Mouse (Mus musculus) layer of hippocampus, postnatal 36 days (tissue): ENCODE measurements around the gene H2afx. TPM values are rescaled to one million over a fixed set of nuclear protein-coding genes. Genes with fewer than 3 reads are reported as not detected.
"Not testable (repeated sequence)": the region's sequence is repeated elsewhere in the genome, so short reads cannot be mapped to it uniquely, and the experiment has no call there.

Experiments
- DNase-seq, 2 experiments: peaks; one replicate each; pipeline ENCODE4 v3.0.0; 2022
- total RNA-seq, 2 experiments: library from RNA; stranded (reverse); gene quantifications; 2 replicates each; pipeline ENCODE4 v1.2.3; 2021

H2afx gene
- 10 to 100 TPM; 43.4 to 49.9 TPM for total RNA-seq

- peak; percentile 98 for DNase-seq
Measured at GRCm38 (mm10) chr9:44334396-44335330, at the start of gene H2afx. TSS of gene H2afx (plus strand) at chr9:44334694.

DNA sequence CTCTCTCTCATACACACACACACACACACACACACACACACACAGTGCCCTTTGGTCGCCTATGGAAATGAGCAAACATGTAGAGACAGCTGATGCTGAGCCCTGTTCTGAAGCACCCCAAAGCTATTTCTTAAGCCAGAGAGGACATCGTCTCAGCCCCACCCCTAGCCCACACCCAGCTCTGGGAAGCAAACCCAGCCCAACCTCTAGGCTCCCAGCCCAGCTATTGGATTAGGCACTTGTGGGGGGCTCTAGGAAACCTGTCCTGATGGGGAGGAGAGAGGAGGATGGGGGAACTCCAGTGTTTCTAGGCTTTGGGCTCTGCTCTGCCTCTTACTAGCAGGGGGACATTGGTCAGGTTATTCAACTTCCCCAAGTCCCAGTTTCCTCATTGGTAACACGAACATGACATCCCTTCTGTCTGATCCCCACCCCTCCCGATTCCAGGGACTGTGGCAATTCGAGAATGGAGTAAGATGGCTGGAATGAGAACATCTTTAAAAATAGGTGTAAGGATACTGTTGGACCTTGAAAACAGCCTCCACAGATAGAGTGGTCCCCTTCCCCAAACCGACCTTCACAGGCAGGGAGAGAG lies 48.1 kb upstream of the H2afx start:
- DNase-seq: no peak

DNA sequence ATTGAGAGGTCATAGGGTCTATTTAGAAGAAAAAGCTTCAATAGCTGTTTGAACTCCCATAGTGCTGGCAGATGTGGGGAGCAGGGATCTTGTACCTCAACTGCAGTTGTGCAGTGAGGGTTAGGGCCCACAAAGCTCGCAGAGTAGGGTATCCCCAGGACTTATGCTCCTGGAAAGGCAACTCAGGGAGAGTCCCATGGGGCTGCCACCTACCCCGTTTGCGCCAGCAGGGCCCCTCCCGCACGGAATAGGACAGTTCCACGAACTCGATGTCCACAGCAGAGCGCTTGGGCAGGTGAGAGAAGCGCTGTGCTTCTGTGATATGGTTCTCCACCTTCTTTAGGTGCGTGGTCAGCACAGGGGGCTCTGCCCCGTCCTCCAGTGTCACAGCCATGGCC lies 47.5 kb upstream of the H2afx start:
- no peak for DNase-seq

- peak in 1 of 2 experiments; percentile 28 for DNase-seq
Measured at GRCm38 (mm10) chr9:44287401-44288075, 47.0 kb upstream of the H2afx start.

GRCm38 (mm10) chr9:44288076-44288958 lies 46.2 kb upstream of the H2afx start, which contains the start of gene Abcg4:
TSS of gene Abcg4 (minus strand) at chr9:44288615.
- peak; percentile 53 to 57 for DNase-seq

DNA sequence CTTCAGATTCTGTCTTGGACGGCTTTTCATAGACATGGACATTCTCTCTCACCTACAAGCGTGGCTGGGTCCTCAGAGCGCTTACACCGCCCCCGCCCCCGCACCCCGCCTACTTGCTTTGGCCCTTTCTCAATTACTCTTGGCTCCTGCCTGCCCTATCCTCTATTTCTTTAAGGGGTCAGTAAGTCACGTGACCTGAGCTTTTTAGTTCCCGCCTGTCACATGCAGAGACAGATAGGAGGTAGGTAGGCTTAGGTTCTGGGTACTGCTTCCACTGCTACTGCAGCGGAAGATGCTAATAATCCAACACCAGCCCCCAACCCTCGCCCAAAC lies 45.6 kb upstream of the H2afx start:
- no peak for DNase-seq

GRCm38 (mm10) chr9:44292490-44292889 lies 42.0 kb upstream of the H2afx start:
- DNase-seq: no peak

DNA sequence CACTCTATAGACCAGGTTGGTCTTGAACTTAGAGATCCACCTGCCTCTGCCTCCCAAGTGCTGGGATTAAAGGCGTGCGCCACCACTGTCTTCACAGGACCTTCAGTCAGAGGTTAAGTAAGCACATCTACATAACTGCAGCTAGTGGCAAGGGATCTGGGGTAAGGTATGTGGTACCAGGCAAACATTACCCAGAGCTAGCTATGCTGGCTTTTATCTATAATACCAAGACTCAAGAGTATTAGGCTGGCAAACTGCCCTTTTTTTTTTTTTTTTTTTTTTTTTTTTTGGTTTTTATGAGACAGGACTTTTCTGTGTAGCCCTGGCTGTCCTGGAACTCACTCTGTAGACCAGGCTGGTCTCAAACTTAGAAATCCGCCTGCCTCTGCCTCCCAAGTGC lies 34.5 kb upstream of the H2afx start:
- DNase-seq: not testable (repeated sequence)

- peak; percentile 99 for DNase-seq
Measured at GRCm38 (mm10) chr9:44305466-44306079, 28.9 kb upstream of the H2afx start, which contains the start of gene Hinfp. TSS of gene Hinfp (minus strand) at chr9:44305671.

DNA sequence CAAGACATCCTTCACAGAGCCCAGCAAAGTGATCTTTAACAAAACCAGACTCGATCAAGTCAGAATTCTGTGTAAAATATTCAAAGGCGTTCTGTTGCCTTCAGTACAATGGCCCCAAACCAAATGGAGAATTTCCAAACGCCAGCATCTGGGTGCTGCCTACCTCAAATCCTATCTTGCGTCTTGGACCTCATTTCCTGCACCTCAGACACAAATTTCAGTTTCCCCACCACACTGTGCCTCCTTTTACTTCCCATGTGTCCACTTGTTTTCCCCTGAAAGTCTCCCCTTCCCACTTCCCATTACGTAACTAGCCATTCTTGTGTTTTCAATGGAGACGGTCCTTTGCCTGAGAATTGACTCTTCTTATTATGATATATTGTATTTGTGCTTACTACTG lies 28.0 kb upstream of the H2afx start:
- DNase-seq: no peak

- no peak for DNase-seq
Measured at GRCm38 (mm10) chr9:44307248-44307647, 27.2 kb upstream of the H2afx start.

DNA sequence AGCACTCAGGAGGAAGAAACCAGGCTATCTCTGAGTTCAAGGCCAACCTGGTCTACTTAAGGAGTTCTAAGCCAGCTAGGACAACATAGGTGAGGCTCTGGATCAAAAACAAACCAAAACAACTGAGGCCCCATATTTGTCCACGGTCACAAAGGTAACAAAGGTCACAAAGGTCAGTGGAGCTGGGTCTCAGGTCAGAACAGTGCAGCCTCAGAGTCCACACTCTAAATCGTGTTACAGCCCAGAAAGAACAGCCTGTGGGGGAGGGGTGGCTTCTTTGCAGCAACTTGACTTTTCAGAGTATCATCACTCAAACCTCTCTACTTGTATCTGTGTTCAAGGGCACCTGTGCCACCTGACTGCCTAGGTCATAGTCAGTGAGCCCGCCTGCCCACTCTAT lies 24.7 kb upstream of the H2afx start:
- DNase-seq: no peak

- no peak for DNase-seq
Measured at GRCm38 (mm10) chr9:44310750-44311135, 23.8 kb upstream of the H2afx start.

DNA sequence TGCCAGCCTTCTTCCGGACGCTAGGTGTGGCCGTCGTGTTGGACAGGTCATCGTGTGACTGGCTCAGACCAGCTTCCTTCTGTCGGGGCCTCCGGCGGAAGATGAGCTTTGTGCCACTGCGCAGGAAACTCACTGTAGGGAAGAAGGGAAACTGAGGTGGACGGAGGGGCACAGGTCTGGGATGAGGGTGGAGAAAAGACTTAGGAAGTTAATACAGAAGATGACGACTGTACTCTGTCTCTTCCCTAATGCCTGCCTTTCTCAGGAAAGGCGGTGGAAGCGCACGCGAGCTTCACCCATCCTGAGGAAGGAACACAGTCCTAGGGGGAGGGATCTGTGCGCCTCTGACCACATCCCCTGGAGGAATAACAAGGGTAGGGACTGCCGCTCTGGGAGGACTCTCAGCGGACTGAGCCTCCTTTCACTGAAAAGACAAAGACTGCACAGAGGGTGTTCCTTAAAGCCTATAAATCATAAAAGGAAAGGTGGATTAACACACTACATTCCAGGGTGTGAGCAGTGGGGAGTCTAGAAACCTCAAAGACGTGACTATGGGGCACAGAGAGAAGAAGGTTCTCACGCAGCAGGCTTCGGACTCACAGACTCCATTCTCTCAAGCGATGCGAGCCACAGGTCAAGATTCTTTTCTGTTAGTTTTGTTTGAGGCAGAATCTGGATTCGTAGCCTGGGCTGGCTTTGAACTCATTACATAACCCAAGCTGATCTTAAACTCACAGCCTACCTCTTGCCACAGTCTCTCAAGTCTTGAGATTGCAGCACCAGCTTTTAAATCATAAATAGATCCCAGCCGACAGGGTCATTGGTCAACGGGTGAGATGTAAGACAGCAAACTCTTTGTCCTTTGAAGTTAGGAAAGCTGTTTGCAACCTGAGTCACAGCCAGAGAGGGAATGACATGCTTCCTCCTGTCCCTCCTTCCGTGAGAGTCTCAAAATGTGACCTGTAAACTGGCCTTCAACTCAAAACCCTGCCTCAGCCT lies 23.1 kb upstream of the H2afx start:
- no peak for DNase-seq

DNA sequence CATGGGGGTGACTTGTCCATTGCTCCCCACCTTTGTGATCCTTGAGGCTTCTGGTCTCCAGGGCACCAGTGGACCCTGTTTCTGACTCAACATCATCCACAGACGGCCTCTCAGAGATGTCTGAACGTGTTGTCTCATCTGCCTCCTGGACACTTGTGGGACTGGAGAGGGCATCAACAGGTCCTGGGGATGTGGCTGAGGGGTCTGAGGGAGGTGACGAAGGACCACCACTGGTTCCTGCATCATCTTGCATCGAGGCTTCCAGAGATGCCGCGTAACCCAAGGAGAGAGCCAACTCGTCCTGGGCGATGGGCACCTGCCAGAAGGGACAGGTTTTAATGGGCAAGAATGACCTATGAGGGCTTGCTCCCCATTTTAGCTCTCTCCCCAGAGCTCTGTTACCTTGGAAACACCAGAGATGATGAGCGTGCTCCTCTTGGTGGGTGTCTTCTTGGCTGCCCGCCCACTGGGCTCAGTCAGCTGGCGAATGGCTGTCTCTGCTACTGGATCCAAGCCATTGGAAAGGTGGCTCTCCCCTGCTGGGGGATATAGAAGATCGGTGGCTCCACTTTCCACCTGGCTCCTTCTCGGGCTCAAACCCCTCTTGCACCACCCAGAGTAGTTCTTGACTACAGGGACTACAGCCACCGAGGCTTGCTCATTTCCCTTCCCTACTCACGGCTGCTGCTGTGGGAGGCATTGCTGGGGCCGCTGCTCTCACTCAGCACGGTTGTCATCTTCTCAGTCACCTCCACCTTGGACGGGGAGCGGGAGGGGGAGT lies 20.8 kb upstream of the H2afx start:
- DNase-seq: peak; percentile 73 to 82

GRCm38 (mm10) chr9:44314257-44314547 lies 20.3 kb upstream of the H2afx start:
- no peak for DNase-seq

GRCm38 (mm10) chr9:44314910-44315309 lies 19.6 kb upstream of the H2afx start:
- no peak for DNase-seq

DNA sequence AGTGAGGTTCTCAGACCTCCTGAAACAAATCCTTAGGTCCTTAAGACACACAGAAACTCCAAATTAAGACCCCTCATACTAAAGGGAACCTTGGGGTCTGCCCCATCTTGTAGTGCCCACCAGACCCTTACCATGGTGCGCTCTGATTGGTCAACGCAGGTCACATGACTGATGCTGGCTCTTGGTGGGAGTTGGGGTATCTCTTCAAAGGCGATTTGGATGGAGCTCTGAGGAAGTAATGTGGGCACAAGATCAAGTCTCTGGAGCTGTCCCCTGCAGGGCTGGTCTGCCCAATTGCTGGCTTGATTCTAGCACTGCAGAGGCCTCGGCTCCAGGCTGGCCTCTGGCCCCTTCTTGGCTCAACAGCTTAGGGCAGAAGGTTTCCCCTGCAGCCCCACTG lies 17.0 kb upstream of the H2afx start:
- DNase-seq: no peak

DNA sequence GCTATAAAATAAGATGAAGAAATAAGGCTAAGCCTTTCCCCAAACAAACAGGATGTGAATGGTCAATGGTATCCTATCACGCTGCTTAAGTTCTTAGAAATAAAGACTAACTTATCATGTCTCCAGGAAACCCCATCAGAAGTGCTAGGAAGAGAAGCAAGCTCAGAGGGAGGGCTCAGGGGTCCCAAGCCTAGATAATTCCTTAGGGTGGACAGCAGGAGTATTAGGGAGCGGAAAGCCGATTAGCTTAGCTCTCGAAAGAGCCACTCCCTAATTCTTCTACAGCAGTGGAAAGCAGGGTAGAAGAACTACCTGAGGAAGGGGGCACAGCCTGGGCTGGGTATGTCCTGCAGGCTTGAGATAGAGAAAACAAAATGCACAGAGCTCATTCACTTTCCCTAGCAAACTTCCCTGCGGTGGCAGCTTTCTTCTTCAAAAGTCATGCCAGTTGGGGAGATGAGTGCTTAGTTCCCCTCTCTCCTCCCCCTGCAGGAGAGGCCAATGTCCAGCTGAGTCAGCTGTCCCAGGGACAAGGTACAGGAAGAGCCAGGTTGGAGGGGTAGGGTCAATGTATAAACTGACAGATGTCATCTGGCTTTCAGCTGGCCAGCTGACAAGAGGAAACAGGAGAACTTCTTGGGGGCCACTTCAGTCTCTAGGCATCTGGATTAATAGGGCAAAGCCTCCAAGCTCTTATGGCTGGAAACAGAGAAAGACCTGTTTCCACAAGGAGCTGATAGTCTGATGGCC lies 16.2 kb upstream of the H2afx start:
- no peak for DNase-seq
